Mouse (Mus musculus) bone marrow macrophage, adult 2 months (primary cell): Measurements from ENCODE around the gene Rab26.

ENCODE experiments used
- CTCF ChIP-seq: IDR thresholded peaks from 2 replicates; pipeline ENCODE4 v1.5.1; 2012; ENCODE audit warnings: low read depth, mild to moderate bottlenecking, low read length, moderate library complexity
- POLR2A ChIP-seq: IDR thresholded peaks from 2 replicates; pipeline ENCODE4 v1.6.1; 2012; ENCODE audit warnings: mild to moderate bottlenecking, low read depth, low read length, borderline replicate concordance

DNA sequence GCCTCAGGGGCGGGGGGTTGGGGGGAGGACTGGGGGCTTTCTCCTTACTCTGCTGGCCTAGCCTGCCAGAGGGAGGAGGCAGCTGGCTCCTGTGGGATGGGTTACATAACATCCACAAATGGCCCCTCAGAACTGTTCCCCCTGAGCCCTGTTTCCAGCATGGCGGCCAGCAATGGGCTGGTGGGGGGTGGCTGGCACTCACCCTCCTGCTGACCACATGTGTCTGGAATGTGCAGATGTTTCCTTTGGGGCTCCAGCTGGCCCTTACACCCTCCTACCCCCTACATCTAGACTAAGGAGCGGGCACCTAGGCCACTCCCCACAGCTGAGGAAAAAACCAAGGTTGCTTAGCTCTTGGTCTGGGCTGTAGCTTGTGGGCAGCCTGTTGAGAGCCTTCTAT lies 25.1 kb upstream of the Rab26 start:
- no peak for TF ChIP-seq CTCF
- no peak for TF ChIP-seq POLR2A
